16 mouse cellular contexts compared by ENCODE assay signal in the genomic region with DNA sequence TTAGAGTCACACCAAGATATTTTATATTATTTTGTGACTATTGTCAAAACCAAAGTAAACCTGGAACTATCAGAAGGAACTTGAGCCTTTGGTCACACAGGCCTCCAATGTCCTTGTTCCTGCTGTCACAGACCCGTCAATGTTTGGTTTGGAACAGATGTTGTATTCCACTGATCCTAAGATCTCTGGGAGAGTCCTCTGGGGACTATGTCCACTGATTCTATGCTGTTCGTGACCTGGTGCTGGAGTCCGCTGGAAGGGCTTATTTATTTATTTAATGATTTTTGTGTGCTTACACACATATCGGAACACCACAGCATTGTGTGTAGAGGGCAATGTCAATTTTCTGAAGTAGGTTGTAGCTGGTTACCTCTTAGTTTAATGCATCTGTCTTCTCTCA.
"Had no signal": no experiment of that assay in that cellular context is flagged by ENCODE, and none has a peak within 500 bp of the region (broad histone marks: within the 10 kb centered on the region; RNA-seq: fewer than 3 reads in every experiment).

No protein-coding gene starts in this region.

- H3K36me3 ChIP-seq: neural tube, embryonic 13.5 days; neural tube, embryonic 15.5 days; stomach, embryonic 15.5 days had no signal

- H3K9me3 ChIP-seq: stomach, embryonic 15.5 days had no signal

- DNase-seq: retina, postnatal 1 day; right cerebral cortex, adult 18-20 months; right cerebral cortex, postnatal 14 days; right cerebral cortex, postnatal 25 days; right cerebral cortex, postnatal 4 days; spleen, adult 18-20 months; thymus, adult 18-20 months; thymus, adult 2 months; thymus, postnatal 14 days; thymus, postnatal 25 days; thymus, postnatal 36 days; thymus, postnatal 4 days had no signal

- H3K9ac ChIP-seq: neural tube, embryonic 13.5 days; neural tube, embryonic 15.5 days; stomach, embryonic 15.5 days had no signal

- H3K4me1 ChIP-seq: neural tube, embryonic 13.5 days; neural tube, embryonic 15.5 days; stomach, embryonic 15.5 days had no signal

- H3K4me3 ChIP-seq: neural tube, embryonic 13.5 days; neural tube, embryonic 15.5 days; stomach, embryonic 15.5 days had no signal

- H3K27me3 ChIP-seq: neural tube, embryonic 13.5 days; neural tube, embryonic 15.5 days; stomach, embryonic 15.5 days had no signal

- H3K27ac ChIP-seq: neural tube, embryonic 13.5 days; neural tube, embryonic 15.5 days; stomach, embryonic 15.5 days; stomach, postnatal 0 days had no signal

- H3K4me2 ChIP-seq: neural tube, embryonic 13.5 days; neural tube, embryonic 15.5 days; stomach, embryonic 15.5 days had no signal
